Mouse (Mus musculus) limb, embryonic 10.5 days (tissue): Measurements from ENCODE around the gene Pecam1. TPM values are rescaled to one million over a fixed set of nuclear protein-coding genes. Genes with fewer than 3 reads are reported as not detected.
"Not testable (repeated sequence)": the region's sequence is repeated elsewhere in the genome, so short reads cannot be mapped to it uniquely, and the experiment has no call there.

ENCODE experiments used
- DNase-seq: peaks from one replicate; pipeline ENCODE4 v3.0.0-alpha.2; 2017; ENCODE audit warnings: low spot score
- H3K27ac ChIP-seq: fragments of 300-500 bp; sonication (generic); 2 replicates; pipeline ENCODE4 v1.5.1; 2016; ENCODE audit warnings: mild to moderate bottlenecking
- H3K27me3 ChIP-seq: fragments of 300-500 bp; sonication (generic); 2 replicates; pipeline ENCODE4 v1.6.1; 2016; ENCODE audit warnings: low read depth, mild to moderate bottlenecking; ENCODE audit not compliant: poor library complexity, severe bottlenecking
- H3K36me3 ChIP-seq: fragments of 300-500 bp; sonication (generic); 2 replicates; pipeline ENCODE4 v1.6.1; 2016; ENCODE audit warnings: mild to moderate bottlenecking, moderate library complexity
- H3K4me1 ChIP-seq: fragments of 300-500 bp; sonication (generic); 2 replicates; pipeline ENCODE4 v1.6.1; 2016
- H3K4me3 ChIP-seq: fragments of 300-500 bp; sonication (generic); 2 replicates; pipeline ENCODE4 v1.5.1; 2016; ENCODE audit warnings: mild to moderate bottlenecking, moderate library complexity
- H3K9me3 ChIP-seq: fragments of 300-500 bp; sonication (generic); replicated peaks from 2 replicates; pipeline ENCODE4 v1.6.1; 2016; ENCODE audit warnings: mild to moderate bottlenecking
- WGBS: fragments of 180-500 bp; shearing (Covaris S2); methylation state at CpG from one replicate; pipeline ENCODE4 v1.1.7; 2016; 5-methylcytosine and 5-hydroxymethylcytosine counted together
- polyA plus RNA-seq: library from polyadenylated mRNA; unstranded; fragments of >200 nt; fragmentation: Nextera tagmentation; extraction: Ambion mirVana; gene quantifications from 2 replicates; pipeline ENCODE4 v1.2.1, GENCODE M21; 2016

Gene Pecam1
- polyA plus RNA-seq, 1 experiment from 2014 or later, result 28.8 TPM

GRCm38 (mm10) chr11:106762139-106762799 is 11.8 kb upstream of the Pecam1 start:
- H3K9me3 ChIP-seq, result no peaks in the 10 kb centered on the region
- 0 out of 2 replicates have a peak overlapping the region, but pooled peaks have one; percentile 19 for H3K27ac ChIP-seq
- H3K4me3 ChIP-seq, result no peak overlapping the region
- H3K36me3 ChIP-seq, result peaks cover 28% of the 10 kb centered on the region
- WGBS, result 45% methylated on average over 5 of the region's 5 CpGs
- peaks cover 9% of the 10 kb centered on the region for H3K4me1 ChIP-seq
- no peaks in the 10 kb centered on the region for H3K27me3 ChIP-seq
- DNase-seq, result no peak

GRCm38 (mm10) chr11:106760511-106760910 is 10.1 kb upstream of the Pecam1 start:
- H3K36me3 ChIP-seq, result peaks cover 12% of the 10 kb centered on the region
- DNase-seq, result no peak
- H3K9me3 ChIP-seq, result no peaks in the 10 kb centered on the region
- no peak overlapping the region for H3K4me3 ChIP-seq
- no peaks in the 10 kb centered on the region for H3K27me3 ChIP-seq
- WGBS, result 95% methylated on average over 5 of the region's 5 CpGs
- H3K4me1 ChIP-seq, result peaks cover 9% of the 10 kb centered on the region
- H3K27ac ChIP-seq, result 0 out of 2 replicates have a peak overlapping the region, but pooled peaks have one; percentile 8

- WGBS, result 98% methylated on average over 3 of the region's 3 CpGs
- no peak for DNase-seq
- no peaks in the 10 kb centered on the region for H3K9me3 ChIP-seq
- H3K27me3 ChIP-seq, result no peaks in the 10 kb centered on the region
- H3K27ac ChIP-seq, result no peak overlapping the region
- no peak overlapping the region for H3K4me3 ChIP-seq
- no peaks in the 10 kb centered on the region for H3K36me3 ChIP-seq
- peaks cover 9% of the 10 kb centered on the region for H3K4me1 ChIP-seq
Observed at GRCm38 (mm10) chr11:106759028-106759427, 8.6 kb upstream of the Pecam1 start.

GRCm38 (mm10) chr11:106755583-106755982 is 5.2 kb upstream of the Pecam1 start:
- WGBS, result 79% methylated on average over 5 of the region's 5 CpGs
- no peaks in the 10 kb centered on the region for H3K36me3 ChIP-seq
- H3K4me3 ChIP-seq, result no peak overlapping the region
- H3K9me3 ChIP-seq, result no peaks in the 10 kb centered on the region
- H3K27ac ChIP-seq, result no peak overlapping the region
- H3K4me1 ChIP-seq, result no peaks in the 10 kb centered on the region
- DNase-seq, result no peak
- H3K27me3 ChIP-seq, result no peaks in the 10 kb centered on the region

GRCm38 (mm10) chr11:106753314-106753713 is 2.9 kb upstream of the Pecam1 start:
- Histone ChIP-seq H3K4me1 (no peaks in the 10 kb centered on the region), H3K36me3 (no peaks in the 10 kb centered on the region), H3K27ac (no peak overlapping the region), H3K4me3 (no peak overlapping the region), H3K27me3 (no peaks in the 10 kb centered on the region), H3K9me3 (no peaks in the 10 kb centered on the region)
- 89% methylated on average over 6 of the region's 6 CpGs for WGBS
- no peak for DNase-seq

GRCm38 (mm10) chr11:106752103-106752502 is 1.7 kb upstream of the Pecam1 start:
- Histone ChIP-seq H3K9me3 (no peaks in the 10 kb centered on the region; the same call in 1 of the 2 replicates), H3K4me3 (no peak overlapping the region), H3K27me3 (no peaks in the 10 kb centered on the region), H3K27ac (no peak overlapping the region), H3K4me1 (no peaks in the 10 kb centered on the region), H3K36me3 (no peaks in the 10 kb centered on the region)
- DNase-seq, result no peak
- whole genome bisulfite sequencing, result 84% methylated on average over 7 of the region's 7 CpGs

GRCm38 (mm10) chr11:106751039-106752018 is 901 bp upstream of the Pecam1 start, which contains the start of gene Milr1:
Milr1 (plus strand) TSS chr11:106751226.
- Histone ChIP-seq H3K9me3 (no peaks in the 10 kb centered on the region; the same call in 1 of the 2 replicates), H3K27me3 (no peaks in the 10 kb centered on the region), H3K36me3 (no peaks in the 10 kb centered on the region), H3K4me1 (no peaks in the 10 kb centered on the region), H3K4me3 (no peak within 1 kb of the TSS), H3K27ac (no peak within 1 kb of the TSS)
- WGBS, result 91% methylated on average over 17 of the region's 17 CpGs
- no peak for DNase-seq

GRCm38 (mm10) chr11:106749557-106750120 is 789 bp downstream of the Pecam1 start:
- not testable (repeated sequence) for H3K9me3 ChIP-seq, H3K36me3 ChIP-seq, H3K4me3 ChIP-seq, H3K27ac ChIP-seq, H3K27me3 ChIP-seq, H3K4me1 ChIP-seq, DNase-seq
- 96% methylated on average over 7 of the region's 7 CpGs for WGBS

- DNase-seq, result no peak
- WGBS, result 89% methylated on average over 5 of the region's 5 CpGs
Observed at GRCm38 (mm10) chr11:106744949-106745348, 5.5 kb downstream of the Pecam1 start.

GRCm38 (mm10) chr11:106742388-106742841 is 8.0 kb downstream of the Pecam1 start:
- Histone ChIP-seq H3K4me3 (no peak overlapping the region), H3K27ac (no peak overlapping the region), H3K27me3 (no peaks in the 10 kb centered on the region), H3K36me3 (no peaks in the 10 kb centered on the region), H3K4me1 (peaks cover 4% of the 10 kb centered on the region), H3K9me3 (no peaks in the 10 kb centered on the region)
- WGBS, result 63% methylated on average over 6 of the region's 6 CpGs
- no peak for DNase-seq

More at GRCm38 (mm10) chr11:106744949-106745348, 5.5 kb downstream of the Pecam1 start:
- H3K4me3 ChIP-seq, result no peak overlapping the region
- H3K27me3 ChIP-seq, result no peaks in the 10 kb centered on the region
- no peaks in the 10 kb centered on the region for H3K36me3 ChIP-seq
- H3K27ac ChIP-seq, result no peak overlapping the region
- no peaks in the 10 kb centered on the region; the same call in 1 of the 2 replicates for H3K9me3 ChIP-seq
- 0 out of 2 replicates have a peak, but pooled peaks cover 4% of the 10 kb centered on the region for H3K4me1 ChIP-seq

- no peak for DNase-seq
- Histone ChIP-seq H3K9me3 (no peaks in the 10 kb centered on the region), H3K27me3 (no peaks in the 10 kb centered on the region), H3K4me3 (no peak overlapping the region), H3K4me1 (peaks cover 10% of the 10 kb centered on the region), H3K27ac (no peak overlapping the region), H3K36me3 (no peaks in the 10 kb centered on the region)
- WGBS, result 92% methylated on average over 3 of the region's 3 CpGs
Observed at GRCm38 (mm10) chr11:106741826-106742225, 8.6 kb downstream of the Pecam1 start.

GRCm38 (mm10) chr11:106741232-106741631 is 9.2 kb downstream of the Pecam1 start:
- no peaks in the 10 kb centered on the region for H3K36me3 ChIP-seq
- H3K9me3 ChIP-seq, result no peaks in the 10 kb centered on the region
- no peak for DNase-seq
- WGBS, result 82% methylated on average over 6 of the region's 6 CpGs
- no peak overlapping the region for H3K27ac ChIP-seq
- peaks cover 10% of the 10 kb centered on the region for H3K4me1 ChIP-seq
- H3K4me3 ChIP-seq, result no peak overlapping the region
- H3K27me3 ChIP-seq, result no peaks in the 10 kb centered on the region
